Mouse (Mus musculus) brain, embryonic 14.5 days (tissue): ENCODE results near the gene Bcl2.

Experiments
- CTCF ChIP-seq: fragments of 200-500 bp; IDR thresholded peaks from 2 replicates; pipeline ENCODE4 v1.5.1; 2012; ENCODE audit warnings: inconsistent platforms, mild to moderate bottlenecking, moderate library complexity, borderline replicate concordance; ENCODE audit not compliant: insufficient read depth, insufficient read length; ENCODE audit errors: extremely low read depth
- POLR2A ChIP-seq: fragments of 200-500 bp; IDR thresholded peaks from 2 replicates; pipeline ENCODE4 v1.6.1; 2012; ENCODE audit warnings: mild to moderate bottlenecking, inconsistent platforms, borderline replicate concordance; ENCODE audit not compliant: poor library complexity, insufficient read depth, insufficient read length, severe bottlenecking; ENCODE audit errors: extremely low read depth

DNA sequence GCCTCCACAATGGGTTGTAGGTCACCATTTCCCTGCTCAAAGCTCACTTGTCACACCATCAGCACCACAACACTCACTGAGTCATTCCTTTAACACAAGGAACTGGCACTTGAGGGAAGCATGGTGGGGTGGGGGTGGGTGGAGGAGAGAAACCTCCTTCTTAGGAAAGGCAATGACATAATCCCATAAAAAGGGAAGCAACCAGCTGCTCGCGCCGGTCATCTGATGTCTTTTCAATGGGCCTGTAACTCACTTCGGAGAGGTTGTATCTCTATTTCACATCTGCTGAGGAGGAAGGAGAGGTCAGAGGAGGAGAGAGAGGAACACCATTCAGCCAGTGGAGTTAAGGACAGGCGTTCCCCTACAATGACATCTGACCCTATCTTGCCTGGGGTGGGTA lies 86.8 kb downstream of the Bcl2 start:
- TF ChIP-seq POLR2A (no peak), CTCF (no peak)
